Mouse (Mus musculus) liver, embryonic 14.5 days (tissue): ENCODE data around the gene Tnfrsf26. TPM values are rescaled to one million over a fixed set of nuclear protein-coding genes. Genes with fewer than 3 reads are reported as not detected.

Experiments
- ATAC-seq: fragments of 200-750 bp; cut with Nextera tagmentation; 2 replicates; pipeline ENCODE4 v1.8.0; 2017; ENCODE audit warnings: moderate number of reproducible peaks, mild to moderate bottlenecking, moderate library complexity; ENCODE audit not compliant: insufficient read depth
- DNase-seq, 3 experiments: peaks; one replicate each; pipeline ENCODE4 v3.0.0-alpha.2; 2012 to 2013; ENCODE audit warnings: low read depth in 3 of 3, low spot score in 3 of 3
- H3K27ac ChIP-seq: fragments of 300-500 bp; sonication (generic); 2 replicates; pipeline ENCODE4 v1.5.1; 2014; ENCODE audit warnings: moderate library complexity, mild to moderate bottlenecking, control low read depth, inconsistent platforms
- H3K27me3 ChIP-seq: fragments of 300-500 bp; sonication (generic); 2 replicates; pipeline ENCODE4 v1.6.1; 2014; ENCODE audit warnings: mild to moderate bottlenecking, low read length, moderate library complexity; ENCODE audit not compliant: control insufficient read depth, insufficient read depth
- H3K36me3 ChIP-seq: fragments of 300-500 bp; sonication (generic); replicated peaks from 2 replicates; pipeline ENCODE4 v1.6.1; 2014; ENCODE audit warnings: low read depth; ENCODE audit not compliant: control insufficient read depth, insufficient read depth
- H3K4me1 ChIP-seq, 2 experiments: fragments of 200-500 bp in 1 of 2; fragments of 300-500 bp in 1 of 2; sonication (generic) in 1 of 2; replicated peaks; 2 replicates each; pipeline ENCODE4 v1.6.1; 2012 to 2014; ENCODE audit warnings: antibody characterized with exemption in 1 of 2, inconsistent platforms in 1 of 2, low read length in 1 of 2; ENCODE audit not compliant: control insufficient read depth in 2 of 2, insufficient read depth in 2 of 2
- H3K4me2 ChIP-seq: fragments of 300-500 bp; sonication (generic); 2 replicates; pipeline ENCODE4 v1.6.1; 2014; ENCODE audit warnings: low read depth, mild to moderate bottlenecking, control low read depth, moderate library complexity
- H3K4me3 ChIP-seq, 2 experiments: fragments of 200-500 bp in 1 of 2; fragments of 300-500 bp in 1 of 2; sonication (generic) in 1 of 2; 2 replicates each; pipeline ENCODE4 v1.5.1; 2012 to 2014; ENCODE audit warnings: low read depth in 2 of 2, low read length in 2 of 2, mild to moderate bottlenecking in 2 of 2, control low read depth in 1 of 2, inconsistent platforms in 1 of 2, moderate library complexity in 1 of 2; ENCODE audit not compliant: insufficient read depth in 1 of 2
- H3K9ac ChIP-seq: fragments of 300-500 bp; sonication (generic); replicated peaks from 2 replicates; pipeline ENCODE4 v1.6.1; 2014; ENCODE audit warnings: mild to moderate bottlenecking, control low read depth, moderate library complexity
- H3K9me3 ChIP-seq: fragments of 300-500 bp; sonication (generic); 2 replicates; pipeline ENCODE4 v1.6.1; 2016; ENCODE audit warnings: low read length, mixed read lengths; ENCODE audit not compliant: control insufficient read depth
- CTCF ChIP-seq: IDR thresholded peaks from 2 replicates; pipeline ENCODE4 v1.5.1; 2016; ENCODE audit warnings: antibody characterized with exemption, low read depth, control low read depth
- EP300 ChIP-seq: IDR thresholded peaks from 2 replicates; pipeline ENCODE4 v1.6.1; 2016; ENCODE audit warnings: antibody characterized with exemption, low read depth
- WGBS: fragments of 180-500 bp; shearing (Covaris S2); extraction: QIAGEN DNeasy Blood & Tissue Kit; methylation state at CpG from one replicate; pipeline ENCODE4 v1.1.7; 2014; ENCODE audit not compliant: insufficient replicate concordance; 5-methylcytosine and 5-hydroxymethylcytosine counted together
- polyA plus RNA-seq, 2 experiments: library from polyadenylated mRNA; depleted of rRNA in 1 of 2; stranded (reverse) in 1 of 2; unstranded in 1 of 2; fragments of >200 nt; fragmentation: Nextera tagmentation in 1 of 2; extraction: Ambion mirVana in 1 of 2; gene quantifications; 2 replicates each; pipeline versions ENCODE4 v1.2.1 to v1.2.3; 2012 to 2014

Gene Tnfrsf26
- polyA plus RNA-seq, 2 experiments = 0.27 to 0.65 TPM

DNA sequence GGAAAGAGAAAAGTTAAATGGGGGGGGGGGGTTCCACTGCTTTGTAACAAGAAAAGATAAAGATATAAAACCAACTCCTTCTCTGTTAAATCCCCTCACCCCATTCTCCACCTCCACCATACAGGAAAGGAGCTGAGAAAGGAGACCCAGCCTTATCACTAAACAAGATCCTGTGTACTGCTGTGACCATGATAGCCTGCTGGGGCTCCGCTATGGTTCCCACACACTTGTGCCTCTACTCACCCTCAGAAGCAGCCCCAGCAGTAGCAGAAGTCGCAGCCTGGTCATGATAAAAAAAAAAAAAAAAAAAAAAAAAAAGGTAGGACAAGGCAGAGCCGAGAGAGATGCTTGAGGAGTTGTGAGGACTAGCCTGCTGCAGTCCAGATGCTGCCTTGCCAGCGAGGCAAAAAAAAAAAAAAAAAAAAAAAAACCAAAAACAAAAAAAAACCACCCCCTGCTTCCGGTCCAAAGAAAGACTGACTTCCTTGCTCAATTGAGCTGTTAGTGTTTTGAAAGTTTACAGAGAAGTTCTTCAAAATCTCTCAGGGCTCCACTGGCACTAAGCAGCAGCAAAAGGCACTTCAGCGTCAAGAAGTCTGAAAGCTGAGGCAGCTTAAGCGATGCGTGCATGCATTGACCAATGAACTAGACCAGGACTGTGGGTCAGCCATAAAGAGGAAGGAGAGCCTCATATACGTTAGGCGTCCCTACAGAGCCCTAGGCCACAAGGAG lies 801 bp downstream of the Tnfrsf26 start:
- Histone ChIP-seq H3K27ac (no peak overlapping the region), H3K4me1 (no peaks in the 10 kb centered on the region), H3K4me2 (no peak overlapping the region; the same call in 1 of the 2 replicates), H3K9ac (no peak overlapping the region), H3K4me3 (no peak overlapping the region), H3K27me3 (no peaks in the 10 kb centered on the region), H3K36me3 (no peaks in the 10 kb centered on the region), H3K9me3 (no peaks in the 10 kb centered on the region)
- WGBS = 17% methylated on average over 10 of the region's 10 CpGs
- TF ChIP-seq CTCF (no peak), EP300 (no peak)
- ATAC-seq = no peak
- no peak for DNase-seq

DNA sequence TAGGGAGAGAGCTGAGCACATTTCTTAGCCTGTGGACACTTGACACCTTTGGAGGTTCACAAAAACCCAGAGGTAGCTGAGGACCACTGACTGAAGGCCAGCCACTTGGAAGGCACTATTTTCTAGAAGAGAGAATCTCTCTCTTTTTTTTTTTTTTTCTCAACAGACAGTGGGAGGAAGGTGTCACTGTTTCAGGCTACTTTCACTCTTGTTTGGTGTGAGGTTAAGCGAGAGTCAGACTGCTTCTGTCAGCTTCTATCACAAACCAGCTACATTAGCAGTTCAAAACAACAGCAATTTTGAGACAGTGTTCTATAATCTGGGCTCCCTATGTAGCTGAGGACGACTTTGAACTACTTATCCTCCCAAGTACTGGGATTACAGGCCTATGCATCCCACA lies 2.3 kb downstream of the Tnfrsf26 start:
- WGBS = 43% methylated on average over 2 of the region's 2 CpGs
- no peak overlapping the region for H3K4me2 ChIP-seq
- TF ChIP-seq EP300 (no peak), CTCF (no peak)
- ATAC-seq = no peak
- no peaks in the 10 kb centered on the region for H3K27me3 ChIP-seq
- no peaks in the 10 kb centered on the region for H3K9me3 ChIP-seq
- no peak overlapping the region for H3K9ac ChIP-seq
- DNase-seq = no peak
- H3K4me1 ChIP-seq = no peaks in the 10 kb centered on the region
- H3K4me3 ChIP-seq = no peak overlapping the region
- no peak overlapping the region for H3K27ac ChIP-seq
- H3K36me3 ChIP-seq = no peaks in the 10 kb centered on the region

DNA sequence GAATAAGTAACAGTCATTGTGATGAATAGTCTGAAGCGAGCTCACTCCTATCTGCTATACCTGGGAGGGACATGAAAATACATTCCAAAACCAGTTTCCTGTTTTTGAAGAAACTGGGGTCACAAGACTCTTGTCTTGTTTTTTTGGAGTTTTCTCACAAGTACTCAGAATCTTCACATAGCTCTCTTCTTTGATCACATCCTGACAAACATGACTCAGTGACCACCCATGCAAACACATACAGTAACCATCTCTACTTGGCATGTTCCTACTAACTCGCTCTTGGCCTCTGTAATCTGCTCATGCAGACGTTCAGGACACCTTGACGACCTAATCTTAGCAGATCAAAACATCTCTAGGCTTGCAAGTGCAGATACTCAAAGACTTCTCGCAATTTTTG lies 3.4 kb downstream of the Tnfrsf26 start:
- H3K27me3 ChIP-seq = no peaks in the 10 kb centered on the region
- no peak overlapping the region for H3K27ac ChIP-seq
- TF ChIP-seq EP300 (no peak), CTCF (no peak)
- no peaks in the 10 kb centered on the region for H3K4me1 ChIP-seq
- H3K9ac ChIP-seq = no peak overlapping the region
- no peaks in the 10 kb centered on the region for H3K36me3 ChIP-seq
- no peak overlapping the region for H3K4me2 ChIP-seq
- H3K9me3 ChIP-seq = no peaks in the 10 kb centered on the region
- H3K4me3 ChIP-seq = no peak overlapping the region
- 29% methylated on average over 5 of the region's 5 CpGs for WGBS
- DNase-seq (no peak), ATAC-seq (no peak)

DNA sequence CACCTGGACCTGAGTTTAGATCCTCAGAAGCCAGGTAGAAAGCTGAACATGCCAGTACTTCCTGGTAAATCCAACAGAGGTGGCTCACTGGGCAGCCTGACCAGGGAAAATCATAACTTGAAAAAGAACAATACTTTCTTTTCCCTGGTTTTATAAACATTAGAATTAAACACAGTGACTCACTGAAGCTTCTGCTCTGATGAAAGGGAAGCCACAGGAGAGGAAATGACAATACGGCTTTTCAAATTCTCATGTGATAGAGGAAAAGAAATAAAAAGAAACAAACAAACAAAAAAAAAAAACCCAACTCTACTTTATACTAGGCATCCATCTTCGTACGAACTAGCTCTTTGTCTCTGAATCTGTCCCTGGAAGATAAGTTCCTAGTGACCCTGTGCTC lies 4.0 kb downstream of the Tnfrsf26 start:
- TF ChIP-seq EP300 (no peak), CTCF (no peak)
- H3K9me3 ChIP-seq = no peaks in the 10 kb centered on the region
- ATAC-seq (no peak), DNase-seq (no peak)
- H3K27me3 ChIP-seq = no peaks in the 10 kb centered on the region
- H3K36me3 ChIP-seq = no peaks in the 10 kb centered on the region
- no peak overlapping the region for H3K9ac ChIP-seq
- no peak overlapping the region for H3K27ac ChIP-seq
- H3K4me1 ChIP-seq = no peaks in the 10 kb centered on the region
- WGBS = 42% methylated on average over 3 of the region's 3 CpGs
- no peak overlapping the region for H3K4me2 ChIP-seq
- no peak overlapping the region for H3K4me3 ChIP-seq

DNA sequence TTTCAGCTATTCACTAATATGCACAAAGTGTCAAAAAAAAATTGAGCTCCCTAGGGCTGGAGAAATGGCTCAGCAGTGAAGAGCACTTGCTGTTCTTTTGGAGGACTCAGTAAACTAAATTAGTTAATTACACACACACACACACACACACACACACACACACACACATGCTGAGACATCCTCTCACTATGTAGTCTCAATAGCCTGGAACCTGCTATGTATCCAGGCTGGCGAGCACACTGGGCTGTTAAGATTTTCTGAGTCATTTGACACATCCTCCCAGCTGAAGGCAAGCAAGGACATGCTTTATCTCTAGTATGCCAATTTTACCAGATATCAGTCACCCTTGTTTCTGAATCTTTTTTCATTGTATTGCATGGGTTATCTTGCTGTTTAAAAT lies 7.6 kb downstream of the Tnfrsf26 start:
- Histone ChIP-seq H3K9me3 (no peaks in the 10 kb centered on the region), H3K27ac (no peak overlapping the region), H3K4me3 (no peak overlapping the region), H3K4me1 (no peaks in the 10 kb centered on the region), H3K36me3 (no peaks in the 10 kb centered on the region), H3K9ac (no peak overlapping the region), H3K4me2 (no peak overlapping the region), H3K27me3 (no peaks in the 10 kb centered on the region)
- no peak for TF ChIP-seq EP300
- TF ChIP-seq CTCF = no peak
- 47% methylated on average over 1 of the region's 1 CpGs for WGBS
- ATAC-seq (no peak), DNase-seq (no peak)
